Mouse (Mus musculus) layer of hippocampus, postnatal 36 days (tissue): ENCODE results near the gene Sipa1l1. TPM values are rescaled to one million over a fixed set of nuclear protein-coding genes. Genes with fewer than 3 reads are reported as not detected.
A peak's percentile ranks its signal among the peaks of the same experiment; 100 is the strongest.

Experiments
- DNase-seq, 2 experiments: peaks; one replicate each; pipeline ENCODE4 v3.0.0; 2022
- total RNA-seq, 2 experiments: library from RNA; stranded (reverse); gene quantifications; 2 replicates each; pipeline ENCODE4 v1.2.3; 2021

The Sipa1l1 gene
- total RNA-seq, 2 experiments from 2014 or later = 208 to 226 TPM

GRCm38 (mm10) chr12:82298662-82299460, 129.7 kb downstream of the Sipa1l1 start:
- no peak for DNase-seq

GRCm38 (mm10) chr12:82304140-82304539, 135.0 kb downstream of the Sipa1l1 start:
- DNase-seq = no peak

GRCm38 (mm10) chr12:82306035-82306434, 136.9 kb downstream of the Sipa1l1 start:
- no peak for DNase-seq

- no peak for DNase-seq
Observed at GRCm38 (mm10) chr12:82311593-82311992, 142.5 kb downstream of the Sipa1l1 start.

- DNase-seq = peak in 1 of 2 experiments; percentile 30
Observed at GRCm38 (mm10) chr12:82312091-82312820, 143.1 kb downstream of the Sipa1l1 start.

GRCm38 (mm10) chr12:82313091-82313490, 144.0 kb downstream of the Sipa1l1 start:
- DNase-seq = no peak

GRCm38 (mm10) chr12:82319436-82320131, 150.5 kb downstream of the Sipa1l1 start:
- DNase-seq = no peak

- DNase-seq = no peak
Observed at GRCm38 (mm10) chr12:82320204-82320603, 151.1 kb downstream of the Sipa1l1 start.

GRCm38 (mm10) chr12:82321397-82321796, 152.3 kb downstream of the Sipa1l1 start:
- DNase-seq = no peak

GRCm38 (mm10) chr12:82321855-82322254, 152.7 kb downstream of the Sipa1l1 start:
- DNase-seq = no peak

- DNase-seq = no peak
Observed at GRCm38 (mm10) chr12:82322759-82323451, 153.8 kb downstream of the Sipa1l1 start.

- DNase-seq = no peak
Observed at GRCm38 (mm10) chr12:82324621-82325020, 155.5 kb downstream of the Sipa1l1 start.

GRCm38 (mm10) chr12:82325502-82325901, 156.4 kb downstream of the Sipa1l1 start:
- no peak for DNase-seq

- no peak for DNase-seq
Observed at GRCm38 (mm10) chr12:82326438-82326837, 157.3 kb downstream of the Sipa1l1 start.

GRCm38 (mm10) chr12:82328112-82328511, 159.0 kb downstream of the Sipa1l1 start:
- DNase-seq = no peak

- no peak for DNase-seq
Observed at GRCm38 (mm10) chr12:82332836-82333614, 163.9 kb downstream of the Sipa1l1 start.

GRCm38 (mm10) chr12:82333999-82334398, 164.9 kb downstream of the Sipa1l1 start:
- DNase-seq = no peak

GRCm38 (mm10) chr12:82334550-82334949, 165.4 kb downstream of the Sipa1l1 start:
- no peak for DNase-seq

- DNase-seq = no peak
Observed at GRCm38 (mm10) chr12:82335095-82335494, 166.0 kb downstream of the Sipa1l1 start.

GRCm38 (mm10) chr12:82338550-82338949, 169.4 kb downstream of the Sipa1l1 start:
- DNase-seq = no peak

- peak; percentile 47 to 61 for DNase-seq
Observed at GRCm38 (mm10) chr12:82339221-82339861, 170.2 kb downstream of the Sipa1l1 start.
